23 mouse cellular contexts compared by ENCODE assay signal in the genomic region with DNA sequence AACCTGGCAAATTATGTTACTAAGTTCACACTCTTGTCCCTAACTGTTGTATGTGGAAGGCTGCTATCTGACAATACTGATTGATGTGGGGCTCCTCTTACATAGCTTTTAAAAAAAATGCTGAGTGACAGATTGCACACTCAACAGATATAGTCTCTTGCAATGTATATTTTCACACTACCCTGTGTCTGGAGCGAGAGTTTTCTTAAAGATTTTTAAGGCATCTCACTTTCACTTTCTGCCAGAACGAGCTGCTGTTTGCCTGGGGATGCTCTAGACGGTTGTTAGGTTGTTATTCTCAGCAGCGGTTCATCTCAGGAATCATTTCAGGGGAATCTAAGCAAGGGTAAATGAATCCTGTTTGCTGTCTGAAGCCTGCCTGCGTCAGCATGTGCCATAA. TPM values are rescaled to one million over a fixed set of nuclear protein-coding genes. Genes with fewer than 3 reads are reported as not detected.
A peak's percentile ranks its signal among the peaks of the same experiment; 100 is the strongest.
DNase-seq lines count a peak whose midpoint lies in the region; ATAC-seq and TF ChIP-seq lines count a peak whose summit lies in the region.
"Had no signal": no experiment of that assay in that cellular context is flagged by ENCODE, and none has a peak within 500 bp of the region (broad histone marks: within the 10 kb centered on the region; RNA-seq: fewer than 3 reads in every experiment).

No protein-coding gene starts in this region.

- no peaks in the 10 kb centered on the region for H3K27me3 ChIP-seq in hindbrain, embryonic 13.5 days
- H3K27me3 ChIP-seq in hindbrain, embryonic 12.5 days = no peaks in the 10 kb centered on the region
- no peaks in the 10 kb centered on the region for H3K27me3 ChIP-seq in midbrain, postnatal 0 days (ENCODE audit: insufficient read depth, low read length)
- H3K27me3 ChIP-seq in midbrain, embryonic 14.5 days (ENCODE audit: control insufficient read depth, insufficient read depth, low read length) = no peaks in the 10 kb centered on the region
- no peaks in the 10 kb centered on the region for H3K27me3 ChIP-seq in forebrain, embryonic 15.5 days
- H3K27me3 ChIP-seq: embryonic facial prominence, embryonic 12.5 days; limb, embryonic 15.5 days; megakaryocyte, embryonic 14.5 days had no signal

- intact Hi-C loops in gastrocnemius, postnatal 14 days (cut with DNase I; ENCODE audit: low total_unique reads) = no loop called here

- no peak for TF ChIP-seq CTCF in midbrain, postnatal 0 days (IDR thresholded peaks at IDR 0.05)

- H3K9ac ChIP-seq in hindbrain, embryonic 13.5 days = no peak overlapping the region
- no peak overlapping the region for H3K9ac ChIP-seq in hindbrain, embryonic 12.5 days
- no peak overlapping the region for H3K9ac ChIP-seq in midbrain, postnatal 0 days (replicated peaks; ENCODE audit: low read length, poor library complexity, severe bottlenecking)
- H3K9ac ChIP-seq in midbrain, embryonic 14.5 days (replicated peaks; ENCODE audit: low read length) = no peak overlapping the region
- no peak overlapping the region for H3K9ac ChIP-seq in forebrain, embryonic 15.5 days (replicated peaks)
- H3K9ac ChIP-seq: embryonic facial prominence, embryonic 12.5 days; limb, embryonic 15.5 days had no signal

- H3K36me3 ChIP-seq in hindbrain, embryonic 13.5 days = no peaks in the 10 kb centered on the region
- no peaks in the 10 kb centered on the region for H3K36me3 ChIP-seq in hindbrain, embryonic 12.5 days
- H3K36me3 ChIP-seq in midbrain, postnatal 0 days (ENCODE audit: insufficient read depth, low read length) = no peaks in the 10 kb centered on the region
- no peaks in the 10 kb centered on the region for H3K36me3 ChIP-seq in midbrain, embryonic 14.5 days (ENCODE audit: control insufficient read depth, insufficient read depth, low read length)
- H3K36me3 ChIP-seq in forebrain, embryonic 15.5 days = no peaks in the 10 kb centered on the region
- H3K36me3 ChIP-seq: embryonic facial prominence, embryonic 12.5 days; limb, embryonic 15.5 days had no signal

- no peak for ATAC-seq in hindbrain, embryonic 13.5 days (ENCODE audit: low FRiP score)
- no peak for ATAC-seq in hindbrain, embryonic 12.5 days (ENCODE audit: low FRiP score)
- no peak for ATAC-seq in midbrain, postnatal 0 days (ENCODE audit: low FRiP score)
- no peak for ATAC-seq in midbrain, embryonic 14.5 days (ENCODE audit: low FRiP score, low TSS enrichment)
- no peak for ATAC-seq in forebrain, embryonic 15.5 days (replicated peaks)
- ATAC-seq: CD4-positive, CD25-positive, alpha-beta regulatory T cell, adult 4 months had no signal

- 73% methylated on average over 5 of the region's 5 CpGs for WGBS in hindbrain, embryonic 13.5 days
- 72% methylated on average over 5 of the region's 5 CpGs for WGBS in hindbrain, embryonic 12.5 days
- 56% methylated on average over 5 of the region's 5 CpGs for WGBS in midbrain, postnatal 0 days
- WGBS in midbrain, embryonic 14.5 days = 80% methylated on average over 5 of the region's 5 CpGs
- WGBS in forebrain, embryonic 15.5 days = 60% methylated on average over 5 of the region's 5 CpGs

- no peak overlapping the region for H3K4me3 ChIP-seq in hindbrain, embryonic 13.5 days
- H3K4me3 ChIP-seq in hindbrain, embryonic 12.5 days = no peak overlapping the region
- H3K4me3 ChIP-seq in midbrain, postnatal 0 days (ENCODE audit: low read depth, low read length) = no peak overlapping the region
- no peak overlapping the region for H3K4me3 ChIP-seq in midbrain, embryonic 14.5 days (replicated peaks; ENCODE audit: low read depth, low read length)
- H3K4me3 ChIP-seq in forebrain, embryonic 15.5 days = no peak overlapping the region
- H3K4me3 ChIP-seq: embryonic facial prominence, embryonic 12.5 days; limb, embryonic 15.5 days; megakaryocyte, embryonic 14.5 days had no signal

- H3K4me1 ChIP-seq in hindbrain, embryonic 13.5 days (replicated peaks) = peaks cover 9% of the 10 kb centered on the region
- 0 out of 2 replicates have a peak, but pooled peaks cover 3% of the 10 kb centered on the region for H3K4me1 ChIP-seq in hindbrain, embryonic 12.5 days
- 0 out of 2 replicates have a peak, but pooled peaks cover 2% of the 10 kb centered on the region for H3K4me1 ChIP-seq in midbrain, postnatal 0 days (ENCODE audit: insufficient read depth, low read length)
- H3K4me1 ChIP-seq in midbrain, embryonic 14.5 days (ENCODE audit: control insufficient read depth, insufficient read depth, low read length) = no peaks in the 10 kb centered on the region
- peaks cover 17% of the 10 kb centered on the region for H3K4me1 ChIP-seq in forebrain, embryonic 15.5 days
- H3K4me1 ChIP-seq: embryonic facial prominence, embryonic 12.5 days; limb, embryonic 15.5 days; megakaryocyte, embryonic 14.5 days had no signal

- peak; percentile 23 for DNase-seq in midbrain, postnatal 0 days (ENCODE audit: low spot score)
- DNase-seq in midbrain, embryonic 14.5 days = no peak
- DNase-seq in embryo, embryonic 10.5 days (ENCODE audit: low spot score) = no peak
- DNase-seq in gastrocnemius, postnatal 14 days = no peak
- DNase-seq: adrenal gland, adult 2 months; cerebellum, adult 11 months; heart, adult 18-20 months; kidney, adult 9 months; kidney, postnatal 36 days; lung, postnatal 10 days; thymus, adult 2 months had no signal

- H3K27ac ChIP-seq in hindbrain, embryonic 13.5 days = peak overlapping the region; percentile 20; the same call in 1 of the 2 replicates
- no peak overlapping the region for H3K27ac ChIP-seq in hindbrain, embryonic 12.5 days
- H3K27ac ChIP-seq in midbrain, postnatal 0 days (ENCODE audit: low read depth, low read length) = 0 out of 2 replicates have a peak overlapping the region, but pooled peaks have one; percentile 26
- H3K27ac ChIP-seq in midbrain, embryonic 14.5 days (replicated peaks; ENCODE audit: low read depth, low read length) = no peak overlapping the region
- H3K27ac ChIP-seq in forebrain, embryonic 15.5 days (replicated peaks) = 0 out of 2 replicates have a peak overlapping the region, but pooled peaks have one; percentile 29
- H3K27ac ChIP-seq: embryonic facial prominence, embryonic 12.5 days; limb, embryonic 15.5 days had no signal

- H3K9me3 ChIP-seq in hindbrain, embryonic 13.5 days = no peaks in the 10 kb centered on the region
- no peaks in the 10 kb centered on the region for H3K9me3 ChIP-seq in hindbrain, embryonic 12.5 days (replicated peaks)
- no peaks in the 10 kb centered on the region for H3K9me3 ChIP-seq in midbrain, postnatal 0 days (ENCODE audit: low read length)
- H3K9me3 ChIP-seq in midbrain, embryonic 14.5 days (ENCODE audit: control insufficient read depth, low read length) = no peaks in the 10 kb centered on the region
- no peaks in the 10 kb centered on the region for H3K9me3 ChIP-seq in forebrain, embryonic 15.5 days
- H3K9me3 ChIP-seq: embryonic facial prominence, embryonic 12.5 days; limb, embryonic 15.5 days had no signal

- H3K4me2 ChIP-seq in hindbrain, embryonic 13.5 days = no peak overlapping the region
- H3K4me2 ChIP-seq in hindbrain, embryonic 12.5 days (replicated peaks) = no peak overlapping the region
- H3K4me2 ChIP-seq in midbrain, postnatal 0 days (ENCODE audit: low read depth, low read length, poor library complexity, severe bottlenecking) = no peak overlapping the region
- H3K4me2 ChIP-seq in midbrain, embryonic 14.5 days (ENCODE audit: low read length) = no peak overlapping the region
- H3K4me2 ChIP-seq in forebrain, embryonic 15.5 days (replicated peaks) = no peak overlapping the region
- H3K4me2 ChIP-seq: embryonic facial prominence, embryonic 12.5 days; limb, embryonic 15.5 days had no signal

RNA-seq across cellular contexts. Expression of a gene that starts 2.9 kb away (rescaled TPM):
- polyA plus RNA-seq in hindbrain, embryonic 13.5 days (2015; fragmentation: Nextera tagmentation; extraction: Ambion mirVana) = 0.18 and 0.43 TPM in 2 replicates
- 0.19 and 0.22 TPM in 2 replicates for polyA plus RNA-seq in hindbrain, embryonic 12.5 days (2016; fragmentation: Nextera tagmentation; extraction: Ambion mirVana)
- total RNA-seq in midbrain, postnatal 0 days (2014; rRNA removed) = 0.16 and 0.33 TPM in 2 replicates
- polyA plus RNA-seq in midbrain, postnatal 0 days (2015; fragmentation: Nextera tagmentation; extraction: Ambion mirVana) = not detected in 2 replicates
- polyA plus RNA-seq in midbrain, embryonic 14.5 days (2014; fragmentation: Nextera tagmentation; extraction: Ambion mirVana) = 0.20 and 0.72 TPM in 2 replicates
- 0.34 and 0.39 TPM in 2 replicates for polyA plus RNA-seq in forebrain, embryonic 15.5 days (2015; fragmentation: Nextera tagmentation; extraction: Ambion mirVana)
- total RNA-seq in gastrocnemius, postnatal 14 days (2021) = not detected
- total RNA-seq: adrenal gland, adult 2 months; gastrocnemius, adult 18-20 months; heart, adult 18-20 months; MEL had no signal
- polyA plus RNA-seq: adrenal gland, adult 2 months; CD4-positive, CD25-positive, alpha-beta regulatory T cell, adult 4 months; embryonic facial prominence, embryonic 12.5 days; heart, postnatal 0 days; limb, embryonic 15.5 days; liver, embryonic 16.5 days; stomach, embryonic 14.5 days; thymus, adult 2 months had no signal

Comparison
In these comparisons a context has a peak if more than half of its experiments do, and no peak if none do; other contexts are left out.
1. H3K27ac ChIP-seq: peak in hindbrain, embryonic 13.5 days (single experiment), midbrain, postnatal 0 days (single experiment) and forebrain, embryonic 15.5 days (single experiment); none in hindbrain, embryonic 12.5 days (single experiment) and midbrain, embryonic 14.5 days (single experiment).